Mouse (Mus musculus) cerebellum, postnatal 10 days (tissue): ENCODE results near the gene Hmx1.
A peak's percentile ranks its signal among the peaks of the same experiment; 100 is the strongest.

Experiments
- DNase-seq, 2 experiments: peaks; one replicate each; pipeline ENCODE4 v3.0.0; 2021; ENCODE audit warnings: mixed read lengths in 2 of 2

The Hmx1 gene

GRCm38 (mm10) chr5:35398310-35398910 is 9.5 kb downstream of the Hmx1 start:
- no peak for DNase-seq

GRCm38 (mm10) chr5:35399061-35399460 is 10.2 kb downstream of the Hmx1 start:
- DNase-seq = no peak

GRCm38 (mm10) chr5:35399704-35400320 is 10.9 kb downstream of the Hmx1 start:
- peak; percentile 56 to 60 for DNase-seq

- DNase-seq = no peak
These were observed 12.3 kb downstream of the Hmx1 start for GRCm38 (mm10) chr5:35401240-35401639.

GRCm38 (mm10) chr5:35407411-35407930 is 18.6 kb downstream of the Hmx1 start:
- DNase-seq = no peak

- DNase-seq = no peak
These were observed 22.1 kb downstream of the Hmx1 start for GRCm38 (mm10) chr5:35411028-35411427.

- DNase-seq = peak in 1 of 2 experiments; percentile 8
These were observed 23.9 kb downstream of the Hmx1 start for GRCm38 (mm10) chr5:35412833-35413232.

- DNase-seq = no peak
These were observed 28.8 kb downstream of the Hmx1 start for GRCm38 (mm10) chr5:35417707-35418106.

- no peak for DNase-seq
These were observed 32.7 kb downstream of the Hmx1 start for GRCm38 (mm10) chr5:35421622-35422021.

GRCm38 (mm10) chr5:35425218-35425617 is 36.3 kb downstream of the Hmx1 start:
- DNase-seq = no peak

GRCm38 (mm10) chr5:35427901-35428300 is 39.0 kb downstream of the Hmx1 start:
- no peak for DNase-seq

- DNase-seq = no peak
These were observed 39.5 kb downstream of the Hmx1 start for GRCm38 (mm10) chr5:35428421-35428820.

- no peak for DNase-seq
These were observed 43.2 kb downstream of the Hmx1 start for GRCm38 (mm10) chr5:35432098-35432497.

- peak; percentile 30 to 41 for DNase-seq
These were observed 45.1 kb downstream of the Hmx1 start for GRCm38 (mm10) chr5:35434038-35434437.

GRCm38 (mm10) chr5:35434703-35435102 is 45.8 kb downstream of the Hmx1 start:
- no peak for DNase-seq

- no peak for DNase-seq
These were observed 49.9 kb downstream of the Hmx1 start for GRCm38 (mm10) chr5:35438805-35439204.

GRCm38 (mm10) chr5:35440459-35440858 is 51.6 kb downstream of the Hmx1 start:
- peak; percentile 31 to 39 for DNase-seq

GRCm38 (mm10) chr5:35441411-35441810 is 52.5 kb downstream of the Hmx1 start:
- no peak for DNase-seq

GRCm38 (mm10) chr5:35444731-35445130 is 55.8 kb downstream of the Hmx1 start:
- peak; percentile 47 to 59 for DNase-seq

GRCm38 (mm10) chr5:35447656-35448443 is 58.9 kb downstream of the Hmx1 start:
- DNase-seq = peak; percentile 81 to 85
